Mouse (Mus musculus): Measurements from ENCODE around the gene Myo19. TPM values are rescaled to one million over a fixed set of nuclear protein-coding genes. Genes with fewer than 3 reads are reported as not detected.
"Not testable (repeated sequence)": the region's sequence is repeated elsewhere in the genome, so short reads cannot be mapped to it uniquely, and the experiment has no call there.

Myo19 gene
- polyA plus RNA-seq, 1 experiment: 14.6 TPM

- Histone ChIP-seq H3K4me3 (ENCODE audit: insufficient read depth, low read length) (peak within 1 kb of the TSS; percentile 89), H3K27ac (ENCODE audit: insufficient read depth, low read length) (peak within 1 kb of the TSS; percentile 99), H3K4me1 (ENCODE audit: control insufficient read depth, insufficient read depth, low read length) (peaks cover 4% of the 10 kb centered on the region)
- TF ChIP-seq POLR2A (IDR thresholded peaks at IDR 0.05; ENCODE audit: extremely low read depth, insufficient read depth, low read length) (peak; percentile 69; the same call in 1 of the 2 replicates), CTCF (IDR thresholded peaks at IDR 0.05; ENCODE audit: extremely low read depth, insufficient read depth, low read length) (no peak)
Measured at GRCm38 (mm10) chr11:84870337-84871043, 9.5 kb upstream of the Myo19 start, which contains the start of gene Ggnbp2. TSS of gene Ggnbp2 (minus strand) at chr11:84870817.

GRCm38 (mm10) chr11:84871046-84871445, 8.9 kb upstream of the Myo19 start:
- H3K4me1 ChIP-seq (ENCODE audit: control insufficient read depth, insufficient read depth, low read length): peaks cover 4% of the 10 kb centered on the region
- H3K27ac ChIP-seq (ENCODE audit: insufficient read depth, low read length): peak overlapping the region; percentile 92
- H3K4me3 ChIP-seq (ENCODE audit: insufficient read depth, low read length): peak overlapping the region; percentile 89
- no peak for TF ChIP-seq CTCF (IDR thresholded peaks at IDR 0.05; ENCODE audit: extremely low read depth, insufficient read depth, low read length)
- TF ChIP-seq POLR2A (IDR thresholded peaks at IDR 0.05; ENCODE audit: extremely low read depth, insufficient read depth, low read length): no peak

- H3K4me1 ChIP-seq (ENCODE audit: control insufficient read depth, insufficient read depth, low read length): peaks cover 3% of the 10 kb centered on the region
- no peak overlapping the region for H3K27ac ChIP-seq (ENCODE audit: insufficient read depth, low read length)
- peak overlapping the region; percentile 89 for H3K4me3 ChIP-seq (ENCODE audit: insufficient read depth, low read length)
- TF ChIP-seq POLR2A (IDR thresholded peaks at IDR 0.05; ENCODE audit: extremely low read depth, insufficient read depth, low read length) (no peak), CTCF (IDR thresholded peaks at IDR 0.05; ENCODE audit: extremely low read depth, insufficient read depth, low read length) (no peak)
Measured at GRCm38 (mm10) chr11:84871548-84872069, 8.3 kb upstream of the Myo19 start.

GRCm38 (mm10) chr11:84873042-84873833, 6.7 kb upstream of the Myo19 start:
- Histone ChIP-seq H3K4me3 (ENCODE audit: insufficient read depth, low read length) (no peak overlapping the region), H3K4me1 (ENCODE audit: control insufficient read depth, insufficient read depth, low read length) (no peaks in the 10 kb centered on the region), H3K27ac (ENCODE audit: insufficient read depth, low read length) (no peak overlapping the region)
- TF ChIP-seq CTCF (IDR thresholded peaks at IDR 0.05; ENCODE audit: extremely low read depth, insufficient read depth, low read length): no peak
- no peak for TF ChIP-seq POLR2A (IDR thresholded peaks at IDR 0.05; ENCODE audit: extremely low read depth, insufficient read depth, low read length)

GRCm38 (mm10) chr11:84876020-84876419, 3.9 kb upstream of the Myo19 start:
- H3K27ac ChIP-seq (ENCODE audit: insufficient read depth, low read length); H3K4me1 ChIP-seq (ENCODE audit: control insufficient read depth, insufficient read depth, low read length); H3K4me3 ChIP-seq (ENCODE audit: insufficient read depth, low read length): not testable (repeated sequence)

GRCm38 (mm10) chr11:84879007-84879771, 759 bp upstream of the Myo19 start:
- TF ChIP-seq POLR2A (IDR thresholded peaks at IDR 0.05; ENCODE audit: extremely low read depth, insufficient read depth, low read length): no peak
- TF ChIP-seq CTCF (IDR thresholded peaks at IDR 0.05; ENCODE audit: extremely low read depth, insufficient read depth, low read length): no peak
- peak overlapping the region; percentile 99 for H3K4me3 ChIP-seq (ENCODE audit: insufficient read depth, low read length)
- H3K27ac ChIP-seq (ENCODE audit: insufficient read depth, low read length): peak overlapping the region; percentile 28; the same call in 1 of the 2 replicates
- H3K4me1 ChIP-seq (ENCODE audit: control insufficient read depth, insufficient read depth, low read length): peaks cover 1% of the 10 kb centered on the region; the same call in 1 of the 2 replicates

- H3K4me1 ChIP-seq (ENCODE audit: control insufficient read depth, insufficient read depth, low read length): peaks cover 1% of the 10 kb centered on the region; the same call in 1 of the 2 replicates
- H3K27ac ChIP-seq (ENCODE audit: insufficient read depth, low read length): no peak overlapping the region
- TF ChIP-seq CTCF (IDR thresholded peaks at IDR 0.05; ENCODE audit: extremely low read depth, insufficient read depth, low read length) (0 out of 2 replicates have a peak, but pooled peaks have one; percentile 10), POLR2A (IDR thresholded peaks at IDR 0.05; ENCODE audit: extremely low read depth, insufficient read depth, low read length) (no peak)
- peak overlapping the region; percentile 99 for H3K4me3 ChIP-seq (ENCODE audit: insufficient read depth, low read length)
Measured at GRCm38 (mm10) chr11:84880465-84880961, 565 bp downstream of the Myo19 start.

- TF ChIP-seq POLR2A (IDR thresholded peaks at IDR 0.05; ENCODE audit: extremely low read depth, insufficient read depth, low read length): no peak
- TF ChIP-seq CTCF (IDR thresholded peaks at IDR 0.05; ENCODE audit: extremely low read depth, insufficient read depth, low read length): no peak
- Histone ChIP-seq H3K4me1 (ENCODE audit: control insufficient read depth, insufficient read depth, low read length) (peaks cover 1% of the 10 kb centered on the region; the same call in 1 of the 2 replicates), H3K27ac (ENCODE audit: insufficient read depth, low read length) (no peak overlapping the region), H3K4me3 (ENCODE audit: insufficient read depth, low read length) (peak overlapping the region; percentile 99)
Measured at GRCm38 (mm10) chr11:84880971-84881370, 1.0 kb downstream of the Myo19 start.

- Histone ChIP-seq H3K4me1 (ENCODE audit: control insufficient read depth, insufficient read depth, low read length) (peaks cover 1% of the 10 kb centered on the region; the same call in 1 of the 2 replicates), H3K27ac (ENCODE audit: insufficient read depth, low read length) (no peak overlapping the region), H3K4me3 (ENCODE audit: insufficient read depth, low read length) (no peak overlapping the region)
- TF ChIP-seq POLR2A (IDR thresholded peaks at IDR 0.05; ENCODE audit: extremely low read depth, insufficient read depth, low read length) (no peak), CTCF (IDR thresholded peaks at IDR 0.05; ENCODE audit: extremely low read depth, insufficient read depth, low read length) (no peak)
Measured at GRCm38 (mm10) chr11:84882346-84882745, 2.4 kb downstream of the Myo19 start.
